Mouse (Mus musculus): ENCODE data around the gene Clec2g.
"Not testable (repeated sequence)": the region's sequence is repeated elsewhere in the genome, so short reads cannot be mapped to it uniquely, and the experiment has no call there.

The Clec2g gene

GRCm38 (mm10) chr6:128934081-128934480 lies at the start of gene Clec2g:
Gene Clec2g (plus strand): TSS chr6:128934381.
- not testable (repeated sequence) for DNase-seq (ENCODE audit: low read depth in 1 of 2, low spot score in 2 of 2)

DNA sequence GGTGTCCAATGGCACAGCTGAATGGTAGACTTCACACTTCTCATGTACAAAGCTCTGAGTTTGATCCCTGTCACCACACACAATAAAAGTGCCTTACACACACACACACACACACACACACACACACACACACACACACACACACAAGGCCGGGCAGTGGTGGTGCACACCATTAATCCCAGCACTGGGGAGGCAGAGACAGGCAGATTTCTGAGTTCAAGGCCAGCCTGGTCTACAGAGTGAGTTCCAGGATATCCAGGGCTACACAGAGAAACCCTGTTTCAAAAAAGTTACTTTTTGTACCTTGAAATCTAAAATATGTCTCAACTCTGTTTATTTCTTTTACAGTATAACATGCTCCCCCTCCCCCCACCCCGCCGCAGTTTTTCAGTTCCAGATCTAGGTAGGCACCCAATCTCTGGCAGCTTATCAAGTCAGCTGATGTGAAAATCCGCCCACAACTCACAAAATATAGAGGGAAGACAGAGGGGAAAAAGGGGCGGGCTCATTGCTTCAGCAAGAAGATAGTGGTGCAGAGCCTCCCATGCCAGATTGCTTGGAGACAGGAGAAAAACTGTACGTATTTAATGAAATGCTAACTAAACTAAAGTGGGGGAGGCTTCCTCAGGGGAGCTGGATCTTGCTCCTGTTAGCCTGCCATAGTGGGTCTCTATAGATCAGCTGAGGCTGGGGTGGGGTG lies 46.9 kb upstream of the Clec2g start, which contains the start of gene Clec2i:
Clec2i (plus strand) TSS at position 498 of the 700 bp plus-strand sequence.
- not testable (repeated sequence) for DNase-seq (ENCODE audit: low read depth in 1 of 2, low spot score in 2 of 2)

GRCm38 (mm10) chr6:128888834-128889233 lies 45.3 kb upstream of the Clec2g start:
- no peak for DNase-seq (ENCODE audit: low read depth in 1 of 2, low spot score in 2 of 2)

DNA sequence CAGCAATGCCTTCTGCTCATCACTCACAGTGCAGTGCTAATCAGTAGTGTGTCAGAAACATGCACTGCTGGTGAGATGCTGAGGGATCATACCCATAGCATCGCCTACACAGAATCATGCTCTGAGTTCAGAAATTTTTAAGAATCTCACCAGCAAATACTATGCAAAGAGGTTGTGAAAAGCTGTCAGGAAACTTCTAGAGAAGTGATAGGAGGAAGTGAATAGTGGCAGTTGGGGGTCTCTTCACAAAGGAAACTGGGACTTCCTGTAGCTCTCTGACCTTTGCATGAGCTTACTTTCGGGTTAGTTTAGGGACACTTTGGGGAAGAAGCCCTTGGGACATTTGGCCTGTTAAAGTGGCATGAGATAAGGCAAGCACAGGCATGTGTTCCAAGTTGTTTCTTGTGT lies 43.2 kb upstream of the Clec2g start, which contains the start of gene BC035044:
BC035044 (minus strand) TSS at position 179 of the 408 bp plus-strand sequence.
- no peak for DNase-seq (ENCODE audit: low read depth in 1 of 2, low spot score in 2 of 2)

GRCm38 (mm10) chr6:128895404-128896001 lies 38.7 kb upstream of the Clec2g start:
- DNase-seq (ENCODE audit: low read depth in 1 of 2, low spot score in 2 of 2), result no peak

DNA sequence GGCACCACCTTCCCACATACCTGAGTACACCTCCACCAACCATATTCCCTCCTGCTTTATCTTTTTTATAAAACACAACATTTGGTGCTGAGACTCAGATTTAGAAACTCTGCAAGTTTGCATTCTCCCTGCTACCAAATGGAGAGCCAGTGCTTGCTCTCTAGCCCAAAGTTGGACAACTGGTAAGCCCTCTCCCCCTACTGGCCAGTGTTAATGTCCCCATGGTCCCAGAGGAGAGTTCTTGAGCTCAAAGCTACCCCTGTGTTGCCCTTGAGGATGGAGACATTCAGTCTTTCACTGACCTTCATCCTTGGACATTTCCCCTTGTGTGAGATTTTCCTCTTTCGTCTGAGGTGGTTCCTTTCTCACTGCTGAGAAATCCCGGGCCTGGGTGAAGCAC lies 34.1 kb upstream of the Clec2g start:
- no peak for DNase-seq (ENCODE audit: low read depth in 1 of 2, low spot score in 2 of 2)

DNA sequence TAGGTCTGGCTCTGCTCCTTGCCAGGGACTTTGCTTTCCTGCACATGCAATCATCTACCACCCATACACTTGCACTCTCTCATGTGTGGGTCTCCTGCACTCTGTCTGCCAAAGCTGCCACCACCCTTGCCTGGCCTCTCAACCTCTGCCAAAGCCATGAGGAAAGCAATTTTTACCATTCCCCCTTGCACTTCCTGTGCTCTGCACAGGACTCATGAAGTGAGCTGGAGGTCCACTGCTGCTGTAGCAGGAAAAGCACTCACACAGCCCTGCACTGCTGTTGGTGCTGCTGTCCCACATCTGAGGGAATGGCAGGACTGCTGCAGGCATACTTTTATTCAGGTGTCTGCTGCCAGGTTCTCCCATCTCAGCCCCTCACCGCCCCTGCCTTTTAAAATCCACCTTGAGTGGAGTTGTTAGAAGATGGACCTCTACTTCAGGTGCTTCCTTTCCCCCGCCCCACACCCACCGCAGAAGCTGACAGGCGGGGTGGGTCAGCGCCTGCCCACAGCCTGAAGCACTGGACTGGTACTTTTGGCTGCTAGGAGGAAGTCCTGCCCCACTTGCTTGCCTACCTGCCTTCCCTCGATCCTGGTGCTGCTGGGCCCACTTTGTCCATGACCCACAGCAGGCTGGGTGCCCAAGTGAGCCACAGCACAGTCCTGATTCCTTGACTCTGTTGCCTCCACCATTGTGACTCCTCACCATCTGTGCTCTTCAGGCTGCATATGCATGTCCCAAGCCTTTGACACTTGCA lies 33.2 kb upstream of the Clec2g start:
- DNase-seq (ENCODE audit: low read depth in 1 of 2, low spot score in 2 of 2), result not testable (repeated sequence)

- peak; percentile 4 for DNase-seq (ENCODE audit: low read depth in 1 of 2, low spot score in 2 of 2)
These were observed 20.5 kb upstream of the Clec2g start for GRCm38 (mm10) chr6:128913598-128914254.

DNA sequence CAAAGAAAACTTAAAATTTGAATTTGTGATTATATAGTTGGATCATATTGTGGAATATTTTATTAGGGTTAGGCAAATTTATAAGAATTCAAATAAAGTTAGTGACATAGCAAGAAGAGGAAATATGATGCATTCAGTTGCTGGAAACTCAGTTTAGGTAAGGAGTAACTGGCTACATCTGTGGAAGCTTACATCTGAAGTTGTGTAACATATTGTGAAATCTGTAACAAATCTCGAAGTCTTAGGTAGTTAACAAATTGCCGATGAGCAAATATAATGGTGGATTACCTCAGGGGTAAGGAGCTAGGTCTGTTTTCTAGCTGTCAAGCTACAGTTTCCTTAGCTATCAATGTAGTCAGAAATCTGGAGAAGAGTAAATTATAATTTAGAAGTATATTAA lies 16.9 kb upstream of the Clec2g start:
- DNase-seq (ENCODE audit: low read depth in 1 of 2, low spot score in 2 of 2), result no peak

DNA sequence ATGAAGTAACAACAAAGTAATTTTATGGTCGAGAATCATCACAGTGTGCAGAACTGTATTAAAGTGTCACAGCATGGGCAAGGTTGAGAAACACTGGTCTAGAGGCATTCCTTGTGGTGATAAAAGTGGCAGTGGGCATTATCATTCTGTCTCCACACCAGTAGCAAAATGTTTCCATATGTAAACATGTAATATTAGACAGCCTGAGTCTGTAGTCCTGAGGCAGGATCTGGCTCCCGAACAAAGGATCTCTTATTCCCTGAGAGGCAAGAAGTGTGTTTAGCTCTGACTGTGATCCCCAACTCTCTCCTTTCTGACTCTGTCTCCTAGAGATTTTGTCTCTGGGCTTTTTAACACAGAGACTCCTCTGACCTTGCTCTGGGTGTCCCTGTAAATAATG lies 1.1 kb upstream of the Clec2g start:
- no peak for DNase-seq (ENCODE audit: low read depth in 1 of 2, low spot score in 2 of 2)

DNA sequence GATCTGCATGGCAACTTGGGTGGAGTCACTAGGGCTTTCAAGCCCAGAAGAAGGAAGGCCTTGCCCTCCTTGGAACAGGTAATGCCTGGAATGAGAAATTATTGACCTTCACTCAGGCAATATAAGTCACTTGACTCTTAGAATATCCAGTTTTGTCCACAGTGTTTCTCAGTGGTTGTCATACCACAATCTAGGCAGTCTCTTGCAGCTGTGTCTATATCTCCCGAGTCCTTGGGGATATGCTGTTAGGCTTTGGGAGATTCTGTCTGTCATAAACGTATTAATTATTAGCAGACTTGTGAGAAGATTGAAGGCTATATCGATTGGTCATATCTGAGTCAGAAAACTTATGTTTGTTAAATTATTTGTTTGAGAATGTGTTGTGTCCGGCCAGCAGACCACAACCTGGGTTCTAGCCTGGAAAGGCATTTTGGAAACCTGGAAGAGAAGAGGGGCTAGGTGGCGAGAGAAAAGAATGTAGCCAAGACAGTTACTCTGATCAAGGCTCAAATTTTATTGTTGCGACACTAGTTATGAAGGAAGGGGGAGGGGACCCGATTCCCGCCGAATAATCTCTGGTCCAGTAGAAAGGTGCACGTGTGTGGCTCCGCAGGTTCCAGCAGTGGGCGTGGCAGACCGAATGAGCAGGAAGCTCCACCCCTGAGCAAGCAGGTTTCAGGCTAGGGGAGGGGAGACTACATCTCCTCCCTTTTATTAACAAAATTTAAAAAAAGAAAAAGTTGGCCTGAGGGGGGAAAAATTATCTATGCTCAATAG lies 1.9 kb downstream of the Clec2g start:
- DNase-seq (ENCODE audit: low read depth in 1 of 2, low spot score in 2 of 2), result not testable (repeated sequence)

GRCm38 (mm10) chr6:128941646-128942421 lies 7.7 kb downstream of the Clec2g start:
- DNase-seq (ENCODE audit: low read depth in 1 of 2, low spot score in 2 of 2), result no peak

DNA sequence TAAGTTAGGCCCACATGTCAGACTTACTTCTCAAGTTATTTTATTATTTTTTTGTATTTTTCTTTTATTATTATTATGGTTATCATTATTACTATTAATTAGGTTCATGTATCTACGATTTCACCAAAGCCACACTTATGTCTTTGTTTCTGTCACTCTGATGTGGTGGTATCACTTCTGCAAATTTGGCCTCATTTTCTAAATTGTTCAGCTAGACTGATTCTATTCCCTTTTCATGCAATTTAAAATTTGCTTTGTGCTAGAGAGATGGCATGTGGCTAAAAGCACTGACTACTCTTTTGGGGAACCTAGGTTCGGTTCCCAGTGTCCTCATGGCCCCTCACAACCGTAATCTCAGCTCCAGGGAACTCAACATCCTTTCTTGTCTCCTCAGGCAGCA lies 11.4 kb downstream of the Clec2g start:
- no peak for DNase-seq (ENCODE audit: low read depth in 1 of 2, low spot score in 2 of 2)

DNA sequence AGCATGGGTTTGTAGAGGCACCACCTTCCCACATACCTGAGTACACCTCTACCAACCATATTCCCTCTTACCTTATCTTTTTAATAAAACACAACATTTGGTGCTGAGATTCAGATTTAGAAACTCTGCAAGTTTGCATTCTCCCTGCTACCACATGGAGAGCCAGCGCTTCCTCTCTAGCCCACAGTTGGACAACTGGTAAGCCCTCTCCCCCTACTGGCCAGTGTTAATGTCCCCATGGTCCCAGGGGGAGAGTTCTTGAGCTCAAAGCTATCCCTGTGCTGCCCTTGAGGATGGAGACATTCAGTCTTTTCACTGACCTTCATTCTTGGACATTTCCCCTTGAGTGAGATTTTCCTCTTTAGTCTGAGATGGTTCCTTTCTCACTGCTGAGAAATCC lies 26.9 kb downstream of the Clec2g start:
- no peak for DNase-seq (ENCODE audit: low read depth in 1 of 2, low spot score in 2 of 2)

DNA sequence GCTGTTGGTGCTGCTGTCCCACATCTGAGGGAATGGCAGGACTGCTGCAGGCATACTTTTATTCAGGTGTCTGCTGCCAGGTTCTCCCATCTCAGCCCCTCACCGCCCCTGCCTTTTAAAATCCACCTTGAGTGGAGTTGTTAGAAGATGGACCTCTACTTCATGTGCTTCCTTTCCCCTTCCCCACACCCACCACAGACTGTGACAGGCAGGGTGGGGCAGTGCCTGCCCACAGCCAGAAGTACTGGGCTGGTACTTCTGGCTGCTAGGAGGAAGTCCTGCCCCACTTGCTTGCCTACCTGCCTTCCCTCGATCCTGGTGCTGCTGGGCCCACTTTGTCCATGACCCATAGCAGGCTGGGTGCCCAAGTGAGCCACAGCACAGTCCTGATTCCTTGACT lies 27.9 kb downstream of the Clec2g start:
- DNase-seq (ENCODE audit: low read depth in 1 of 2, low spot score in 2 of 2), result not testable (repeated sequence)

GRCm38 (mm10) chr6:128964519-128964918 lies 30.3 kb downstream of the Clec2g start:
- no peak for DNase-seq (ENCODE audit: low read depth in 1 of 2, low spot score in 2 of 2)

DNA sequence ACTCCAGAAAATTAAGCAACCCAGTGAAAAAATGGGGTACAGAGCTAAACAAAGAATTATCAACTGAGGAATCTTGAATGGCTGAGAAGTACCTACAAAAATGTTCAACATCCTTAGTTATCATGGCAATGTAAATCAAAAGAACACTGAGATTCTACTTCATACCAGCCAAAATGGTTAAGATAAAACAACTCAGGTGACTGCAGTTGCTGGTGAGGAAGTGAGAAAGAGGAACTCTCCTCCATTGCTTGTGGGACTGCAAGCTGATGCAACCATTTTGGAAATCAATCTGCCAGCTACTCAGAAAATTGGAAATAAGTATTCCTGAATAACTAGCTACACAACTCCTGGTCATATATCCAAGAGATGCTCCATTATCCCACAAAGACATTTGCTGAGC lies 34.3 kb downstream of the Clec2g start:
- DNase-seq (ENCODE audit: low read depth in 1 of 2, low spot score in 2 of 2), result no peak

GRCm38 (mm10) chr6:128969741-128970140 lies 35.6 kb downstream of the Clec2g start:
- DNase-seq (ENCODE audit: low read depth in 1 of 2, low spot score in 2 of 2), result no peak

GRCm38 (mm10) chr6:128970508-128971393 lies 36.6 kb downstream of the Clec2g start:
- not testable (repeated sequence) for DNase-seq (ENCODE audit: low read depth in 1 of 2, low spot score in 2 of 2)
